ENCODE assay signal across 24 mouse cellular contexts in the genomic region with DNA sequence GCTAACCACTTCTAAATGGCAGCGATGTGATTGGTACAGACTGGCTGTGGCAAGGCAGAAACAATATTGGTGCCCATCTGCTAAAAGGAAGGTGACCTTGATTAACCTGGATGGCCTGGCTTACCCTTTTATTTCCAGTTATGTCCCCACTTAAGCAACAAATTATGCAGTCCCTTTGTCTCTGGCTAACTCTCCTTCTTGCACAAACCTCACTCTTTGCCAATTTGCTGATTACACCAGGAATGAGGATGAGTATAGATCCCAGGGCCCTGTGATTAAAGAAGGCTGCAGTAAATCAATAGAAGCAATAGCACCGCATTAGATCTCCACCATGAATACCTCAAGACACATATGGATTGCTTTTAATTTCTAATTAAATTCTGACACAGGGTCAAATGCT.
DNase-seq lines count a peak whose midpoint lies in the region; ATAC-seq and TF ChIP-seq lines count a peak whose summit lies in the region.
"Had no signal": no experiment of that assay in that cellular context is flagged by ENCODE, and none has a peak within 500 bp of the region (broad histone marks: within the 10 kb centered on the region; RNA-seq: fewer than 3 reads in every experiment).

No protein-coding gene starts in this region.

- 47% methylated on average over 2 of the region's 2 CpGs for WGBS in liver, adult 2 months
- whole genome bisulfite sequencing in liver, embryonic 12.5 days (ENCODE audit: insufficient replicate concordance): 54% methylated on average over 2 of the region's 2 CpGs

- no peak overlapping the region for H3K4me3 ChIP-seq in liver, adult 2 months (ENCODE audit: insufficient read depth, low read depth, low read length)
- no peak overlapping the region for H3K4me3 ChIP-seq in liver, embryonic 12.5 days
- H3K4me3 ChIP-seq: embryonic facial prominence, embryonic 13.5 days; embryonic facial prominence, embryonic 15.5 days; erythroblast, embryonic 14.5 days; forebrain, embryonic 13.5 days; forebrain, embryonic 15.5 days had no signal

- no peak overlapping the region for H3K4me2 ChIP-seq in liver, embryonic 12.5 days
- H3K4me2 ChIP-seq: embryonic facial prominence, embryonic 13.5 days; embryonic facial prominence, embryonic 15.5 days; forebrain, embryonic 13.5 days; forebrain, embryonic 15.5 days had no signal

- no peaks in the 10 kb centered on the region for H3K27me3 ChIP-seq in liver, adult 2 months (ENCODE audit: control insufficient read depth, insufficient read depth, low read length)
- H3K27me3 ChIP-seq in liver, embryonic 12.5 days (replicated peaks): no peaks in the 10 kb centered on the region; the same call in 1 of the 2 replicates
- H3K27me3 ChIP-seq: CH12.LX; embryonic facial prominence, embryonic 15.5 days; forebrain, embryonic 13.5 days; forebrain, embryonic 15.5 days had no signal

- no peaks in the 10 kb centered on the region for H3K9me3 ChIP-seq in liver, embryonic 12.5 days (replicated peaks)
- H3K9me3 ChIP-seq: embryonic facial prominence, embryonic 13.5 days; embryonic facial prominence, embryonic 15.5 days; forebrain, embryonic 13.5 days; forebrain, embryonic 15.5 days; G1E had no signal

- no peak overlapping the region for H3K27ac ChIP-seq in liver, adult 2 months (replicated peaks; ENCODE audit: insufficient read depth, low read depth, low read length)
- H3K27ac ChIP-seq in liver, embryonic 12.5 days: no peak overlapping the region
- H3K27ac ChIP-seq: embryonic facial prominence, embryonic 13.5 days; embryonic facial prominence, embryonic 15.5 days; forebrain, embryonic 13.5 days; forebrain, embryonic 15.5 days had no signal

- no peak for TF ChIP-seq CTCF in liver, adult 2 months (IDR thresholded peaks at IDR 0.05; ENCODE audit: low read depth, low read length)

- H3K36me3 ChIP-seq in liver, adult 2 months (ENCODE audit: control insufficient read depth, insufficient read depth, low read length): no peaks in the 10 kb centered on the region
- no peaks in the 10 kb centered on the region for H3K36me3 ChIP-seq in liver, embryonic 12.5 days
- H3K36me3 ChIP-seq: embryonic facial prominence, embryonic 13.5 days; embryonic facial prominence, embryonic 15.5 days; forebrain, embryonic 15.5 days; G1E had no signal

- H3K4me1 ChIP-seq in liver, adult 2 months (ENCODE audit: control insufficient read depth, insufficient read depth, low read length): peaks cover 6% of the 10 kb centered on the region; the same call in 1 of the 2 replicates
- H3K4me1 ChIP-seq in liver, embryonic 12.5 days: no peaks in the 10 kb centered on the region
- H3K4me1 ChIP-seq: embryonic facial prominence, embryonic 13.5 days; embryonic facial prominence, embryonic 15.5 days had no signal

- no peak for TF ChIP-seq POLR2A in liver, adult 2 months (IDR thresholded peaks at IDR 0.05; ENCODE audit: extremely low read depth, insufficient read depth, low read length)

- H3K79me2 ChIP-seq in liver, adult 2 months (ENCODE audit: control insufficient read depth, insufficient read depth, low read length): no peaks in the 10 kb centered on the region

- H3K9ac ChIP-seq in liver, adult 2 months (ENCODE audit: low read depth, low read length): no peak overlapping the region
- no peak overlapping the region for H3K9ac ChIP-seq in liver, embryonic 12.5 days
- H3K9ac ChIP-seq: embryonic facial prominence, embryonic 13.5 days; embryonic facial prominence, embryonic 15.5 days; forebrain, embryonic 13.5 days; forebrain, embryonic 15.5 days; forebrain, postnatal 0 days had no signal

- peak; percentile 27 for DNase-seq in adrenal gland, adult 2 months
- no peak for DNase-seq in adrenal gland, postnatal 25 days
- DNase-seq in liver, adult 2 months (ENCODE audit: extremely low read depth, low read depth, low spot score): peak; percentile 59
- peak; percentile 67 for DNase-seq in fat pad, adult 2 months (ENCODE audit: extremely low read depth, low read depth, low spot score)
- no peak for DNase-seq in cerebellum, postnatal 4 days (ENCODE audit: low spot score in 2 of 2)
- DNase-seq in kidney, postnatal 36 days: no peak
- DNase-seq: adrenal gland, adult 8-10 months; B cell, adult 2 months; cerebellum, adult 11-12 months; cerebellum, adult 2 months; cerebellum, adult 9-10 months; cerebellum, postnatal 10 days; cerebellum, postnatal 25 days; embryo, embryonic 11 days; forebrain, postnatal 0 days had no signal

- no peak for ATAC-seq in liver, embryonic 12.5 days
- ATAC-seq: CD4-positive, CD25-positive, alpha-beta regulatory T cell, adult 4 months; forebrain, embryonic 13.5 days; forebrain, embryonic 15.5 days; forebrain, postnatal 0 days had no signal

Comparison
In these comparisons a context has a peak if more than half of its experiments do, and no peak if none do; other contexts are left out.
1. DNase-seq: peak in adrenal gland, adult 2 months (single experiment), liver, adult 2 months (single experiment) and fat pad, adult 2 months (single experiment); none in adrenal gland, postnatal 25 days (single experiment), cerebellum, postnatal 4 days (0 of 2) and kidney, postnatal 36 days (0 of 2).